Mouse (Mus musculus): ENCODE measurements around the gene Tra2a.
A peak's percentile ranks its signal among the peaks of the same experiment; 100 is the strongest.

The Tra2a gene

GRCm38 (mm10) chr6:49233356-49233755, 30.5 kb downstream of the Tra2a start:
- no peak for DNase-seq (ENCODE audit: low spot score)

DNA sequence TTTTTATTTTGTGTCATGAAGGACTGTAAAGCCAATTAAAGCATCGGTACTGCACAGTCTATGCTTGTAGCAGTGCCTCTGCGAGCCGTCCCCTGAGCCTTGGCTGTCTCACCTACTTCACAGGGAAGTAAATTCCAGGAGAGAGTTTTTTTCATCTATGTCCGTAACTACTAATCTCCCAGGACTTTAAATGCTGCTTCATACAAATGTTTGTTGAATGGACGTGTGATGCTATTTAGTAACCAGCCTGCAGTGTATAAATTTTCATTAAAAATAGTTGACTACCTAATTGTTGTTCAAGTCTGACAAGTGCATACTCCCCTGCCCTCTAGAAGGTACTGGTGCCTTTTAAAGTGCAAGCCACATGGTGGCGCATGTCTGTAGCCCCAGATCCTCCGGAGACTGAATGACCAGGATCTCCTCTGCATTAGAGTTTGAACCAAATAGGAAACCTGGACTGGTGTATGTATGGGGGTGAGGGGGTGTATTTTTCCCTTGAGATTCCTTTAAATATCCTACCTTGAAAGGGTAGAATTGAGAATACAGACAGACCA, 35.6 kb downstream of the Tra2a start:
- peak; percentile 76 for DNase-seq (ENCODE audit: low spot score)

DNA sequence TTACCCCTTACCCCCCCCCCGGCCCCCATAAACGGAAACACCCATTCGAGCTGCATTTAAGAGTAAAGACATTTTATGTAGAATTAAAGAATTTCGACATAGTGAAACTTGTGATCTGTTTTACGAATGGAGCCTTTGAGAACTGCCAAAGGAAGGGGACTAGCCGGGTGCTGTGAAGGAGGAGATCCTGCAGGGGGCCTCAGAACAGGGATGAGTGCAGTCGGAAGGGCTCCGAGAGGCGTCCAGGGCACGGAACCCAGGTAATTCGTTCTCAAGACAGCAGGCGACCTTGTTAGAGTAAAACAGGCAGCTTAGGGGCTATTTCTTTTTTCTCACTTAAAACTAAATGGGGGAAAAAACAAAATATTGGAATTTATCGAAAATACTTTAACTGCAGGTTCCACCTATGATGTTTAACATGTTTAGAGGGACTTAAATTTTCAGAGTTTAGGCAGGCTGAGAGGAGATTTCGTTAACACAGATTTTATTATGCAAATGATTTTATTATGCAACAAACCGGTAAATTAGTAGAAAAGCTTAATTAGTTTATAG, 36.6 kb downstream of the Tra2a start:
- peak; percentile 79 for DNase-seq (ENCODE audit: low spot score)

DNA sequence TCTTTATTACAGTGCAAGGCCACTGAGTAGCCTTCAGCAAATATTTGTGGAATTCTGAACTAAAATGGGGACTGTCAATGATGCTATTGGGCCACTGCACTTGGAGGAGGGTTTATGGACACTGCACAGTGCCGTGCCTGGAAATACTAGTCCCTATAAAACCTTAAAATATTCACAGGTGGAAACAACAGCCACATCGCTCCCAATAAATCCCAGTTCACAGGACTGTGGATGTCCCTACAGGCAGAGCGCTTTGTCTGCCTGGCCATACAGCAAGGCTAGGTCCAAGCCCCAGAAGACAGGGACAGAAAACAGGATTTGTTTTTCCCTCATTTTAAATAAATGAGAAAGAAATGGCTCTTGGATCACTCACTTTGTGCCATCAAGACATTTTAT, 38.1 kb downstream of the Tra2a start:
- no peak for DNase-seq (ENCODE audit: low spot score)

DNA sequence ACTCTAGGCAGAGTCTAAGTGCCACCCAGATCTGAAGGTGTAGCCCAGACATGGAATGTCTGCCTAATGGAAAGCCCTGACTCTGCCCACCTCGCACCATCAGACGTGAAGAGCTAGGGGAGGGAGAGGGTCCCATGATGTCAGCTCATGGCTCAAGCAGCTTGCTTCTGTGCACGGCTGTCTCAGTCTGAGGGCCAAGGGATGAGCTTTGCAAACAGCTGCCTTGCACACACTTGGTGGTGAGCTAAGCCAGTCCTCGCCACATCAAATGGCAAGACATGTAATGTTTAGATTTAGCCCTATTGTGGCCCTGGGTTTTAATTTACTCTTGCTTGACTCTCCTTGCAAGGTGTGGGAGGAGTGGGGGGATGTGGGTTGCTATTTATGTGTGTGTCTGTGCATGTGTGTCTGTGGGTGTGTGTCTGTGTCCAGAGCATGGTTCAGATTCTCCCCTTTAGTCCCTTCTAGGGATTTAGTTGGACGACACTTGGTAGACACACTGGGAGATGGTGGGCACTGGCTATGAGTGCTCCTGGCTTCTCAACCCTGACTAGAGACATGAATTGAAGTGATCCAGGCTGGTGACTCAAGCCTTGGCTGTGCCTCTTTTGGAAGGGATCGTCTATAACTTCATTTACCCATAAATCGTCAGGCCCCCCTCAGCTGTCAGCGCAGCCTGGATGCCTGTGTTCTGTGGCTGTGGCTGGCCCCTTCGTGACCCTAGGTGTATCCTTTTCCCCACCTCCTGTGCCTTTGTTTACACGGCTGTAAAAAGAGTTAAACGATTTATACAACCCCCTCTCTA, 38.7 kb downstream of the Tra2a start:
- no peak for DNase-seq (ENCODE audit: low spot score)

DNA sequence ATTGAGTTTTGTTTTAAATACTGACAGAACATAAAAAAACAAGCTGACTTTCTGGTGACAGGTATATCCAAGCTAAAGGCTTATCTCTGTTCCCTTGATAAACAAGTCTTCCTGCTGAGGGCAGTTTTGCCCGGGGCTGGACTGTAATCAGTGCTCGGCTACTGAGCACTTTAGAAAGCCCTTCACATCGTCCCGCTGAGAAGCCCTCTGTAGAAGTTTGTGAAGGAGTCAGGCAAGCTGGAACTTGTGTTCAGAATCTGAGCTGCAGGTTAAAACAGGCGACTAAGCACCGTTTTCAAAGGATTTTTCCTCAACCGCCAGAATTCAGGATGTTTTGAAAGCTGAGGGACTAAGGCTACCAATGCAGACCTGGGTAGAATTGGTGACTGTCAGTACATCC, 41.9 kb downstream of the Tra2a start:
- DNase-seq (ENCODE audit: low spot score): no peak

DNA sequence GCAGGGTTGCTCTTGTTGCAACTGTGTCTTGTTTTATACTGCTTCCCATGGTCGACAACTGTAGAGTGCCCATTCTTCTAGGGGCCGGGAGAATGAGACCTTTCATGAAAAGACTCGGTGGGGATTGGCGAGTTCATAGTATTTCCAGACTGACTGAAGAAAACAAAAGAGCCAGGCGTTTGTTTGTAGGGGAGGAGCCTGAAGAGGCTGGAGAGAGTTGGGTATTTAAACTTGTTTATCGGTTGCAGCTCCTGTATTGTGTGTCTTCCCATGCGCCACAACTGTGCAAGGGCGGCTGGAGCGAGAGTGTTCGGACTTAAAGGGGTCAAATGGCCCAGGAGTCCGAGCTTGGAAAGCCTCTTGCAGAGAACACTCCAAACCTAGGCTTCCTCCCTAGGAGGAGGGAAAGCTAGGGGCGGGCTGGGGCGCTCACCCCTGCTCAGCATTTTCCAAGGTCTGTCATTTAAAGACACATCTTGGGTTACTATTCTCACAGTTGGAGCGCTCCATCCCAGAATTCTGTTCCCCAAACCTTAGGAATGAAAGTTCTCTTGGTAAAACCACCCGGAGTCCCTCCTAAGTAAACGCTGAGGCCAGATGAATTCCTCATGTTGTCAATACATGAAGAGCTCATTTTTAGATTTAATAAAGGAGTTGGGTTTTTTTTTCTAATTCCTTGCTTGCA, 43.8 kb downstream of the Tra2a start:
- DNase-seq (ENCODE audit: low spot score): peak; percentile 50

DNA sequence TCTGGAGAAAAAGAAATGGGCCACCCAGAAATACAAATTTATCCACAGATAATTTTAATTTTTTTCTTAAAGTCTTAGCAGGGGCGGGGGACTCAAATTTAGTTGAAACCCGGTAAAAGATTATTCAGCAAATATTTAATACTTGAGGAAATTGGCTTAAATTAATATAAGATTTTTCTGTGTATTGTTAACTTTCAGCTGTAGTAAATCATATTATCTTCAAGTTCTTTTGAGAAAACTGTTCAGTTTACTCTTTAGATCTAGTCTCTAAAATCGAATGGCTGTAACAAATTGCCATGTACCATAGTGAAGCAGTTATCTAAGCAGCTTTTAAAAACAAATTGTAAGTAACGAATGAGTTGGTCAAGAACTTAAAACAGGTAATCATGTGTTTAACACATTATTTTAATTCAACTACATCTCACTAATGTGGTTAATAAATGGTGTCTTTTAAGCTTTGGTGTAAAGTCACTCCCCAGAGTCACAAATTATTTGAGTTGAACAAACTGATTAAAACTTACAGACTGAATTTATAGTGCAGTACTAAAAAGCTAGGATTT, 44.8 kb downstream of the Tra2a start:
- no peak for DNase-seq (ENCODE audit: low spot score)

DNA sequence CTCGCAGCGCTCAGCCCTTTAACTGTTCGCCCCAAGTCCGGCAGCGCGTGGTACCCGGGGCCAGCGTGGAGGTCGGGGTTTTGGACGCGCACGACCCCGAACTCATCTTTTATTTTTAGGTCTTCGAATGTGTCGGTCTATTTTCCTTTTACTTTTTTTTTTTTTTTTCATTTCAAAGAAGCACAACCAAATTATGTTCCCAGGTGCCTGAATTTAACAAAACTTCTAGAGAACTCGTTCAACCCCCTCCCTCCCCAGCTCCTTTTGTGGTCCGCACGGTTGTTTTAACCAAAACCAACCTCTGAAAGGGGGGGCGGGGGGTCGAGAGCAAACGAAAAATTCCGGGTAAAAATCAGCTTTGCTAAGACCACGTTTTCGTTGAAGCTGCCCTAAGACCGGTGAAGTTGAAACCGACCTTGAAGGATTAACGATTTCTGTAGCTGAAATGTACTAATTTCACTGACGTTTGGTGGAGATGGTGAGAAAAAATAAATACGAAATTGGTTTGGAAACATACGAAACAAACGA, 45.5 kb downstream of the Tra2a start:
- DNase-seq (ENCODE audit: low spot score): peak; percentile 48

DNA sequence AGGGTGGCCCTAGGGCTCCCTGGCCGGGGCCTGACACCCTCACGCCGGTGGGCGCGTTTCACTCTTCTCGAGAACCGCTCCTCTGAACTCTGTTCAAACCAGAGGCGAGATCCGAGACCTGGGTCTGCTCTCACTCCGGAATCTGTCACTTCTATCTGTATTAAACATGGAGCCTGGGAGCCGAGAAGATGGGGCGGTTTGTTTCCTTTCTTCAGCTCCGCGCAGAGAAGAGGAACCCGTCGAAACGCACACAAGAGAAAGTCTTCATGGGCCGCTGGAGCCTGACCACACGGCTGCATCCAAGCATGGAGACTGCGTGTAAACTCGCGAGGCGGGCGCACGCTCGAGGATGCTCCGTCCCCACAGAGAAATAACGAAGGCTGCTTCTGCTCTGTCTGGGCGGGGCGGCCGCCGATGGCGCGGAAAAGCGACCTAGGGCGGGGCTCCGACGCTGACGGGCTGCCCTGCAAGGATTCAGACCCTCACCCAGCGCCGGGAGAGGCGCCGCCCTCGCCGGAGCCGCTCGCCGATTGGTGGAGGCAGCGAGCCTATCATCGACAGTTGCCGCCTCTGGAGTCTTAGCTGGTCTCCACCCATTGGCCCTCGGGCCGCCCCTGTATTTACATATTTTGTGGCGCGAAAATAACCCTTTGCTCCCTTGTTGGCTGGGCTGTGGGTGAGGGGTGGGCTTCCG, 46.1 kb downstream of the Tra2a start:
- peak; percentile 99 for DNase-seq (ENCODE audit: low spot score)

GRCm38 (mm10) chr6:49216811-49217542, 46.9 kb downstream of the Tra2a start:
- no peak for DNase-seq (ENCODE audit: low spot score)

DNA sequence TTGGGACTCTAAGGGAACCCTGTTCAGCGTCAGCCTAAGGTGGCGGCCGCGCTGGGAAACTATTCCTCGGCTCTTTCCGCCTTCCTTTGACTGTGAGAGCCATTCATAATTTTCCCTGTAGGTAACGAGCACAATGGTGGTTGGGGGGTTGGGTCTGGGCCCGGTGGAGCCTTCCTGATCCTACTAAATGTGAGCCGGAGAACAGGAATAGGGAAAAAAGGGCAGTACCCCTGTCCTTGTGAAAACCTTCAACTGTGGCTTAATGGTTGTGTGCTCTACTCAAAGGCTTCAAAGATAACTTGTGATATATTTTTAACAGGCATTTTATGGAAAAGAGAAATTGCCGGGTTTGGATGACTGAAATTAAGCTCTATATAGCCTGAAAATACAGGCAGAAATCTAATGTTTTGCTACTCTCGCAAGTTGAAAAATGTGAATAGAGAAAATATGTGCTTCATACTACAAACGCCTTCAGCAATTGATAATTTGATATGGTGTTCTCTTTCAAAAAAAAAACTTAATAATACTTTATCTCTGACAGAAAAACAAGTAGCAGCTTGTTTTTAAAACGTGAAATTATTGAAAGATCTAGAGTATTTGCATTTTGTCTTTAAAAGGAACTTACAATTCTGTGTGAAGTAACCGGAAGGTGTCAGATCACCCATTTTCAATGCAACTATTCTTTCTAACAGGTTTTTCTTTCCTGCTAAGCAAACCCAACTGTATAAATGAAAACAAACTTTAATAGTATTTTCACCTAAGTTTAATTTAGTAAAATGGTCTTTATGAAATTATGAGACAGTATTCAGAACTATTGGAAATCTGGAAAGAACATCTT, 47.9 kb downstream of the Tra2a start:
- DNase-seq (ENCODE audit: low spot score): no peak

- DNase-seq (ENCODE audit: low spot score): peak; percentile 91
Measured at GRCm38 (mm10) chr6:49214928-49215747, 48.7 kb downstream of the Tra2a start, which contains the start of gene Igf2bp3. Gene Igf2bp3 (minus strand): TSS chr6:49214957.

DNA sequence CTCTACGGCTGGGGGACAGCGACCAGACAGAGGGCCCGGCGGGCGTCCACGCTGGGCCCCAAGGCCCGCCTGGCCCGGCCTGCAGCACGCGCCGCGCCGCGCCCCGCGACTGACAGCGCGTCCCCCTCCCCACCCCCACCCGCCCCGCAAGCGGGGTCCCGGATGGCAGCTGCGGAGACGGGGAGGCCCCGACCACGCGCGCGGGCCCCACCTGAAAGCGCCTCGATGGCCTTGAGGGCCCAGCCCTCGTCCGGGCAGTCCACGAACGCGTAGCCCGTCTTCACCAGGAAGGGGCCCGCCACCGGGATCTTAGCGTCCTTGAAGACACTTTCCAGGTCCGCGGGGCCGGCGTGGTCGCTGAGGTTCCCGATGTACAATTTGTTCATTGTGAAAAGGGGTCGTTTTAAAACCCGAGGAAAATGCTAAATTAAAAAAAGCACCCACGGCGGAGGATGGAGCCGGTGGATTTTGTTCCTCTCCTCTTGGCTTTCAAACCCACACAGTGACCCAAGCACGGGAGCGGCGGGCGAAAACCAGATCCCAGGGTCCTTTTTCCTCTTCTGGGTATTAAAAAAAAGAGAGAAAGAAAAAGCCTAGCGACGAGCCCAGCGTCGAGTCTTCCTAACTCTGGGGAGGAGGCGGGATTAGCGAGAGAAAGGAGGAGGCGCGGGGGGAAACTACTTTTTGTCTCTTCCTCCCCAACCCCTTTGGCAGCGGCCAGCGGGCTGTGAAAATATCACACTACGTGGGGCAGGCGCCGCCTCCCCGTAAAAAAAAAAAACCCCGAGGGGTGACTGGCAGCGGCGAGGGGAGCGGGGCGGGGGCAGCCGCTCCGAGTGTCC, 49.5 kb downstream of the Tra2a start:
- DNase-seq (ENCODE audit: low spot score): peak; percentile 88

GRCm38 (mm10) chr6:49213581-49214085, 50.2 kb downstream of the Tra2a start:
- DNase-seq (ENCODE audit: low spot score): peak; percentile 66

DNA sequence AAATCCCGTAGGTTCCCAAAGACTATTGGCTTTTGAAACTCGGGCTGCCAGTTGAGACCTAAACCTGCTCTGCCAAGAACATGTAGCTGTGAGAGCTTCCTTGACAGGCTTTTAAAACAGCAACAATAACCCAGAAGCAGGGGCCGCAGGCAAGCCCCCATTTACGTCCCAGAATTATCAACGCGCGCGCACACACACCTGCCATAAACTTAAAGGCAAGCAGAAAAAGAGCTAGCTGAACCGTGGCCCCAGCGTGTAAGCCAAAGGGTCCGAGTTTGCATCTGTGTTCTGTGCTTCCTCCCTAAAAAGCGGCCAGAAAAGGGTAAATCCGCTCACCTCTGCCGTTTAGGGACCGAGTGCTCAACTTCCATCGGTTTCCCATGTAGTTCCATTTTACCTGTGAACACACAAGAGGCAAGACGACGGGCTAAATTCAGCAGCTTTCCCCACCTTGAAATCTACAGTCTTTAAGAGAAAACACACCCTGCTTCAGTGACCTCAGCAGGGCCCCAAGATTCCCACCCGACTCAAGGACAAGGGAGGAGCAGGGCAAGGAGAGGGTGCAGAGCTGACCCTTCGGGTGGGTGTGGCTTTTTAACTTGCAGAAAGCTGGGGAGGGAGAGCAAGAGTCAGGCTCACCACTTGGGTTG, 50.8 kb downstream of the Tra2a start:
- no peak for DNase-seq (ENCODE audit: low spot score)

DNA sequence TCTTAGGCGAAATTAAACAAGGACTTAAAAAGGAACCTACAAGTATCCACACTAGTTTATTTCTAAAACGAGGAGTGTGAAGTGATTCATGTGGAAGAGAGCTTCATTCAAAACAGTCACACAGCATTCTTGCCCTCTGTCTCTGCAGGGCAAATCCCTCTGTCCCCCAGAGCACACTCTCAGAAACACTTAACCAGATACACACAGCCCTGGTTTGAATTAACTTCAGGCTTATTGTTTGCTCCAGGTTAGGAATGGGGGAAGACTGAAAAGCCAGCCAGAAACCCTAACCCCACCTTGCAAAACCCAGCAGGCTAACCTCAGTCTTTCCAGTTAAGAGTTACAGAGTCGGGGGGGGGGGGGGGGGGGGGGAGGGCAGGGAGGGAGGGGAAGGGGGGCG, 51.7 kb downstream of the Tra2a start:
- DNase-seq (ENCODE audit: low spot score): no peak

Measured in retina, embryonic 14.5 days (tissue).